Mouse (Mus musculus) ES-E14 (cell line): ENCODE data around the gene Myg1.

Experiments
- CHD2 ChIP-seq: IDR thresholded peaks from 2 replicates; pipeline ENCODE4 v1.6.1; 2014; ENCODE audit warnings: mild to moderate bottlenecking, low read depth, low read length, inconsistent platforms
- HCFC1 ChIP-seq: IDR thresholded peaks from 2 replicates; pipeline ENCODE4 v1.6.1; 2012; ENCODE audit warnings: low read length, inconsistent platforms, borderline replicate concordance; ENCODE audit not compliant: insufficient read depth
- ZC3H11A ChIP-seq: IDR thresholded peaks from 2 replicates; pipeline ENCODE4 v1.6.1; 2012; ENCODE audit warnings: low read depth, mild to moderate bottlenecking, inconsistent platforms, low read length, borderline replicate concordance
- ZNF384 ChIP-seq: IDR thresholded peaks from 2 replicates; pipeline ENCODE4 v1.6.1; 2012; ENCODE audit warnings: low read depth, low read length, inconsistent platforms

GRCm38 (mm10) chr15:102370727-102371126, 39.2 kb downstream of the Myg1 start:
- TF ChIP-seq CHD2 (no peak), HCFC1 (no peak), ZNF384 (no peak), ZC3H11A (no peak)
